9 mouse cellular contexts compared by ENCODE assay signal in genomic region chr7:3415378-3415777, GRCm38 (mm10). TPM values are rescaled to one million over a fixed set of nuclear protein-coding genes. Genes with fewer than 3 reads are reported as not detected.
DNase-seq lines count a peak whose midpoint lies in the region; ATAC-seq lines count a peak whose summit lies in the region.
"Had no signal": no experiment of that assay in that cellular context is flagged by ENCODE, and none has a peak within 500 bp of the region (broad histone marks: within the 10 kb centered on the region; RNA-seq: fewer than 3 reads in every experiment).

No protein-coding gene starts in this region.

- peaks cover 73% of the 10 kb centered on the region for H3K27me3 ChIP-seq in heart, embryonic 16.5 days (ENCODE audit: control insufficient read depth, insufficient read depth, low read length)
- peaks cover 69% of the 10 kb centered on the region for H3K27me3 ChIP-seq in midbrain, embryonic 12.5 days

- H3K4me2 ChIP-seq in heart, embryonic 16.5 days (ENCODE audit: low read depth, low read length) = peak overlapping the region; percentile 91
- peak overlapping the region; percentile 99 for H3K4me2 ChIP-seq in midbrain, embryonic 12.5 days (replicated peaks)

- no peaks in the 10 kb centered on the region for H3K36me3 ChIP-seq in heart, embryonic 16.5 days (ENCODE audit: control insufficient read depth, insufficient read depth)
- H3K36me3 ChIP-seq in midbrain, embryonic 12.5 days = no peaks in the 10 kb centered on the region

- H3K27ac ChIP-seq in heart, embryonic 16.5 days (ENCODE audit: low read length) = no peak overlapping the region
- no peak overlapping the region for H3K27ac ChIP-seq in midbrain, embryonic 12.5 days (replicated peaks)

- peak; percentile 76 for ATAC-seq in heart, embryonic 16.5 days (replicated peaks; ENCODE audit: extremely low read depth, insufficient read depth, low FRiP score)
- no peak; the same call in 1 of the 2 replicates for ATAC-seq in midbrain, embryonic 12.5 days (ENCODE audit: low FRiP score, low read depth)

- no peaks in the 10 kb centered on the region for H3K9me3 ChIP-seq in heart, embryonic 16.5 days (replicated peaks; ENCODE audit: control insufficient read depth, low read length)
- no peaks in the 10 kb centered on the region for H3K9me3 ChIP-seq in midbrain, embryonic 12.5 days

- 1% methylated on average over 58 of the region's 60 CpGs for WGBS in heart, embryonic 16.5 days
- 0% methylated on average over 48 of the region's 60 CpGs for WGBS in midbrain, embryonic 12.5 days

- DNase-seq in lung, adult 18-20 months = peak; percentile 11 to 33
- DNase-seq in lung, postnatal 25 days (ENCODE audit: low spot score) = no peak
- DNase-seq in cerebellum, postnatal 36 days = peak; percentile 38 to 51
- peak; percentile 11 to 47 for DNase-seq in kidney, postnatal 25 days
- peak; percentile 77 for DNase-seq in thymus, postnatal 14 days
- DNase-seq in left cerebral cortex, adult 18-20 months (ENCODE audit: low spot score in 2 of 2) = no peak

- peaks cover 15% of the 10 kb centered on the region for H3K4me1 ChIP-seq in heart, embryonic 16.5 days (ENCODE audit: control insufficient read depth, insufficient read depth, low read length)
- peaks cover 22% of the 10 kb centered on the region for H3K4me1 ChIP-seq in midbrain, embryonic 12.5 days

- peak overlapping the region; percentile 69 for H3K9ac ChIP-seq in heart, embryonic 16.5 days (ENCODE audit: low read length)
- peak overlapping the region; percentile 70 for H3K9ac ChIP-seq in midbrain, embryonic 12.5 days (replicated peaks)

- H3K4me3 ChIP-seq in heart, embryonic 16.5 days (ENCODE audit: low read length) = peak overlapping the region; percentile 58
- H3K4me3 ChIP-seq in midbrain, embryonic 12.5 days = peak overlapping the region; percentile 64

RNA-seq across cellular contexts. Expression of gene Cacng6, which starts 8.6 kb away (rescaled TPM):
- 15.5 and 18.9 TPM in 2 replicates for polyA plus RNA-seq in heart, embryonic 16.5 days (2015; fragmentation: Nextera tagmentation; extraction: Ambion mirVana)
- 0.20 TPM in 1 of 2 replicates, not detected in the other for polyA plus RNA-seq in midbrain, embryonic 12.5 days (2016; fragmentation: Nextera tagmentation; extraction: Ambion mirVana)
- 1 to 10 TPM; 1.0 to 1.9 TPM for total RNA-seq in left cerebral cortex, adult 18-20 months (2021)

RNA-seq across cellular contexts. Expression of gene Cacng8, which starts 24.9 kb away (rescaled TPM):
- 0.07 and 0.46 TPM in 2 replicates for polyA plus RNA-seq in heart, embryonic 16.5 days (2015; fragmentation: Nextera tagmentation; extraction: Ambion mirVana)
- 7.4 and 7.9 TPM in 2 replicates for polyA plus RNA-seq in midbrain, embryonic 12.5 days (2016; fragmentation: Nextera tagmentation; extraction: Ambion mirVana)
- 100 to 1,000 TPM; 166 TPM for total RNA-seq in left cerebral cortex, adult 18-20 months (2021)
- total RNA-seq: heart, postnatal 10 days had no signal

Comparison
In these comparisons a context has a peak if more than half of its experiments do, and no peak if none do; other contexts are left out.
1. DNase-seq: peak in lung, adult 18-20 months (2 of 2), cerebellum, postnatal 36 days (2 of 2), kidney, postnatal 25 days (2 of 2) and thymus, postnatal 14 days (single experiment); none in lung, postnatal 25 days (single experiment) and left cerebral cortex, adult 18-20 months (0 of 2).
2. RNA of gene Cacng6, which starts 8.6 kb away (polyA plus RNA-seq): 15.5 to 18.9 TPM in heart, embryonic 16.5 days; 0.20 TPM in midbrain, embryonic 12.5 days; every median in the first group is over 10 times any median in the second.